Mouse (Mus musculus) hindbrain, embryonic 16.5 days (tissue): Measurements from ENCODE around the gene P2rx7. TPM values are rescaled to one million over a fixed set of nuclear protein-coding genes. Genes with fewer than 3 reads are reported as not detected.

ENCODE experiments used
- ATAC-seq: fragments of 200-750 bp; cut with Nextera tagmentation; 2 replicates; pipeline ENCODE4 v1.8.0; 2017; ENCODE audit warnings: moderate TSS enrichment, moderate library complexity
- H3K27ac ChIP-seq: fragments of 300-500 bp; sonication (generic); 2 replicates; pipeline ENCODE4 v1.5.1; 2014; ENCODE audit warnings: low read depth, mild to moderate bottlenecking, control low read depth, low read length, moderate library complexity
- H3K27me3 ChIP-seq: fragments of 300-500 bp; sonication (generic); replicated peaks from 2 replicates; pipeline ENCODE4 v1.6.1; 2014; ENCODE audit warnings: low read length; ENCODE audit not compliant: control insufficient read depth, insufficient read depth
- H3K36me3 ChIP-seq: fragments of 300-500 bp; sonication (generic); 2 replicates; pipeline ENCODE4 v1.6.1; 2014; ENCODE audit warnings: mild to moderate bottlenecking, low read length, moderate library complexity, mixed read lengths; ENCODE audit not compliant: control insufficient read depth, insufficient read depth
- H3K4me1 ChIP-seq: fragments of 300-500 bp; sonication (generic); 2 replicates; pipeline ENCODE4 v1.6.1; 2014; ENCODE audit warnings: low read depth, low read length; ENCODE audit not compliant: control insufficient read depth, insufficient read depth
- H3K4me2 ChIP-seq: fragments of 300-500 bp; sonication (generic); 2 replicates; pipeline ENCODE4 v1.6.1; 2014; ENCODE audit warnings: mild to moderate bottlenecking, low read length, control low read depth, moderate library complexity
- H3K4me3 ChIP-seq: fragments of 300-500 bp; sonication (generic); 2 replicates; pipeline ENCODE4 v1.5.1; 2014; ENCODE audit warnings: mild to moderate bottlenecking, low read length, control low read depth, moderate library complexity
- H3K9ac ChIP-seq: fragments of 300-500 bp; sonication (generic); 2 replicates; pipeline ENCODE4 v1.6.1; 2014; ENCODE audit warnings: low read depth, mild to moderate bottlenecking, control low read depth, low read length, moderate library complexity
- H3K9me3 ChIP-seq: fragments of 300-500 bp; sonication (generic); 2 replicates; pipeline ENCODE4 v1.6.1; 2014; ENCODE audit warnings: mild to moderate bottlenecking, low read length, moderate library complexity; ENCODE audit not compliant: control insufficient read depth
- WGBS: fragments of 180-500 bp; shearing (Covaris S2); extraction: QIAGEN DNeasy Blood & Tissue Kit; methylation state at CpG from one replicate; pipeline ENCODE4 v1.1.7; 2014; 5-methylcytosine and 5-hydroxymethylcytosine counted together
- polyA plus RNA-seq: library from polyadenylated mRNA; unstranded; fragments of >200 nt; fragmentation: Nextera tagmentation; extraction: Ambion mirVana; gene quantifications from 2 replicates; pipeline ENCODE4 v1.2.1, GENCODE M21; 2015

Gene P2rx7
- polyA plus RNA-seq, 1 experiment from 2014 or later, result 6.1 TPM

DNA sequence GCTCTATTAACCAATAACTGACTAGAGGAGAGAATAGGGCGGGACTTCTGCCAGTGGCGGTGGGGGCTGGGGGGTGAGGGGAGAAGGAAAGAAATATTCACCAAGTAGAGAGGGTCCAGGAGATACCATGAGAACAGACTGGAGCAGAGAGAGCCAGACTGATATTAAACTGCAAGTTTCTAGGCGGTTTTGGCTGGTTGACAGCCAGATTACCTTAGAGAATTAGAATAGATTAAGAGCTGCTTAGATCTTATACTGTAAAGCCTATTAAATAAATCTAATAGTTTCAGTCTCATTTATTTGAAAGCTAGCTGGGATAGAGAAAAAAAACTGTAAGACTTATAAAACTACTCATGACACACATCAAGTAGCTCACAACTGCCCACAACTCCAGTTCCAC lies 61.5 kb downstream of the P2rx7 start:
- H3K27ac ChIP-seq, result no peak overlapping the region
- H3K9me3 ChIP-seq, result no peaks in the 10 kb centered on the region
- H3K36me3 ChIP-seq, result no peaks in the 10 kb centered on the region
- H3K4me2 ChIP-seq, result no peak overlapping the region
- no peaks in the 10 kb centered on the region for H3K27me3 ChIP-seq
- H3K4me1 ChIP-seq, result peaks cover 11% of the 10 kb centered on the region
- no peak for ATAC-seq
- no peak overlapping the region for H3K4me3 ChIP-seq
- H3K9ac ChIP-seq, result no peak overlapping the region
- WGBS, result 78% methylated on average over 3 of the region's 3 CpGs

DNA sequence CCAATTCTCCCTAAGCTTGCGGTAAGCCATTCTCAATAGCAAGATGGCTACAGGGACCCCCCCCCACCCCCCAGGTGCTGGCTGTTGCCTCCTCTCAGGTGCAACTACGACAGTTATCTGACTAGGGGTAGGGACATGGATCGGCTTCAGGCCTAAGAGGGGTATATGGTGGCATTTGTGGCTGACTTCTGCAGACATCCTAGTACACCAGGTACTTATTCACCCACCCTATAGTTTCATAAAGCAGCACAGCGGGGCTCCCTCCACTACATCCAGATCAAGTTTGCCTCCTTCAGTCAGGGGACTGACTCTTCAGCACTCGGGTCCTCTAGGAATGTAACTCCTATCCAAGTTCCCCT lies 63.2 kb downstream of the P2rx7 start:
- WGBS, result 49% methylated on average over 5 of the region's 5 CpGs
- no peaks in the 10 kb centered on the region for H3K27me3 ChIP-seq
- H3K4me3 ChIP-seq, result peak overlapping the region; percentile 73
- peak overlapping the region; percentile 91 for H3K4me2 ChIP-seq
- peak overlapping the region; percentile 91 for H3K27ac ChIP-seq
- H3K9me3 ChIP-seq, result no peaks in the 10 kb centered on the region
- peaks cover 11% of the 10 kb centered on the region for H3K4me1 ChIP-seq
- H3K9ac ChIP-seq, result peak overlapping the region; percentile 89
- ATAC-seq, result peak; percentile 51
- no peaks in the 10 kb centered on the region for H3K36me3 ChIP-seq

DNA sequence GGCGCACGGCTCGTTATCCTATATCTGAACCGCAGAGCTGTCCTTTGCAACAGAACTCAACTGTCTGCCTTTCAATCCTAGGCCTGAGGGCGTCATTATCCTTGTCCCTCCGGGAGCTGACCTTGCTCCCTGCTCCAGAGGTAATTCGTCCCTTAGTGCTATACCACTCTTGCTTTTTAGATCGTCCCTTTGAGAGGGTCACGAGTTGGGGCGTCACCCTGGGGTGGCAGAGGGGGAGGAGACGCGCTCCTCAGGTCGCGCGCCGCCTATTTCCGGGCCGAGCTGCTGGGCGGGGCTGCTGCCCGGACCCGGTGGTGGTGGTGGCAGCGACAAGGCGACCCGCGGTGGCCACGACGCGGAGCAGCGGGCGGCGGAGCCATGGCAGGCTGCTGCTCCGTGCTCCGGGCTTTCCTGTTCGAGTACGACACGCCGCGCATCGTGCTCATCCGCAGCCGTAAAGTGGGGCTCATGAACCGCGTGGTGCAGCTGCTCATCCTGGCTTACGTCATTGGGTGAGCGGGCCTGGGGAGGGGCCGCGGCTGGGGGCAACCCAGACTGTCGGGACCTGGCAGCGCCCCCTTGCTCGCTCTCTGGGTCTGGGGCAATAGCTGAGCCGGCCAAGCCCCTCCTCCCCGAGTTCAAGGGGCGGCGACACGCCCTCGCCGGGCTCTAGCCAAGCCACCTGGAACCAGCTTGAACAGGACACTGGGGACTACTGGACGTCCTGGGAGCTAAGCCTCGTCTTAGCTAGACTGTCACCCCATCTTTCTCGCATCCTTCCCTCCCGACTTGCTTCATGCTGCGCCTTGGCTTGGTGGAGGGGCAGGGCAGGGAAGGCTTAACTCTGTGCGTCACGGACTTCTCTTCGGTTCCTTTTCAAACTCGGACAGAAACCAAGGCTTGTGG lies 63.8 kb downstream of the P2rx7 start, which contains the start of gene P2rx4:
Gene P2rx4 (plus strand): TSS at position 269 of the 906 bp plus-strand sequence.
- H3K9me3 ChIP-seq, result no peaks in the 10 kb centered on the region
- peaks cover 11% of the 10 kb centered on the region for H3K4me1 ChIP-seq
- H3K36me3 ChIP-seq, result no peaks in the 10 kb centered on the region
- peak within 1 kb of the TSS; percentile 89 for H3K9ac ChIP-seq
- H3K27me3 ChIP-seq, result no peaks in the 10 kb centered on the region
- peak within 1 kb of the TSS; percentile 91 for H3K4me2 ChIP-seq
- peak within 1 kb of the TSS; percentile 91 for H3K27ac ChIP-seq
- H3K4me3 ChIP-seq, result peak within 1 kb of the TSS; percentile 73
- under 1% methylated on average over 62 of the region's 66 CpGs for WGBS
- peak; percentile 92 for ATAC-seq

DNA sequence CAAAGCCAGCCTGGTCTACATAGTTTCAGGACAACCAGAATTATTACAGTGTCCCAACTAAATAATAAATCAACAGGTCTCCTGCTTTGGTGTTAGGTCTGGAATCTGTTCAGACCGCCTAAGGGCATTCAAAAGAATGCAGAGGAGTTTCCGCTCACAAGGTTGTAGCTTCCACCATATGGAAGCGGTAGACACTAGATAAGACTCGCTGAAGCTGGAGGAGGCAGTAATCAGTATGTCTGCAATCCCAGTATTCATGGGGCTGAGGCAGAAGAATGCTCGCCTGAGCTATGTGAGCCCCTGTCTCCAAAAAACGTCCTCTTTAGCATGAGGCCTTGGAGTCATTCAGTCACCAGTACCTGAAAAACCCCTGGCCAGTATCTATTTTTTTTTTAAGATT lies 65.1 kb downstream of the P2rx7 start:
- H3K36me3 ChIP-seq, result no peaks in the 10 kb centered on the region
- no peak overlapping the region for H3K9ac ChIP-seq
- peak overlapping the region; percentile 91; the same call in 1 of the 2 replicates for H3K4me2 ChIP-seq
- H3K27ac ChIP-seq, result no peak overlapping the region
- ATAC-seq, result no peak
- peaks cover 11% of the 10 kb centered on the region for H3K4me1 ChIP-seq
- no peaks in the 10 kb centered on the region for H3K27me3 ChIP-seq
- H3K4me3 ChIP-seq, result no peak overlapping the region
- WGBS, result 91% methylated on average over 6 of the region's 6 CpGs
- H3K9me3 ChIP-seq, result no peaks in the 10 kb centered on the region

DNA sequence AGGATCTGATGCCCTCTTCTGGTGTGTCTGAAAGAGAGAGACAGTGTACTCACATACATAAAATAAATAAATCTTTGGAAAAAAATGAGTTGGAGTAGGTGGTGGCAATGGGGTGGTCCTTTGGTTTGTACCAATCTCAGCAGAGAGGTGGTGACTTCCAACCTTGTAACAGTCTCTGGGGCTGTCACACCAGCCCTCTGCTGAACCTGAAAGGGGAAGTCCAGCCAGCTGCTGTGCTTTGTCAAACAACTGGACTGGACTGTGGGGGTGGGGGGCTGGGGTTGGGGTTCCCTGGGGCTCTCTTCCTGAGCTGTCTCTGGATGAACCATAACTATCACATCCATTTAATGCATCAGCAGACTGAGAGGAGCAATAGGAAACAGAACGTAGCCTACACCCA lies 72.0 kb downstream of the P2rx7 start:
- no peak overlapping the region for H3K4me2 ChIP-seq
- no peak overlapping the region for H3K9ac ChIP-seq
- H3K27ac ChIP-seq, result no peak overlapping the region
- no peak overlapping the region for H3K4me3 ChIP-seq
- no peak for ATAC-seq
- H3K36me3 ChIP-seq, result no peaks in the 10 kb centered on the region
- no peaks in the 10 kb centered on the region for H3K27me3 ChIP-seq
- H3K4me1 ChIP-seq, result no peaks in the 10 kb centered on the region
- no peaks in the 10 kb centered on the region for H3K9me3 ChIP-seq
- 74% methylated on average over 1 of the region's 1 CpGs for WGBS

DNA sequence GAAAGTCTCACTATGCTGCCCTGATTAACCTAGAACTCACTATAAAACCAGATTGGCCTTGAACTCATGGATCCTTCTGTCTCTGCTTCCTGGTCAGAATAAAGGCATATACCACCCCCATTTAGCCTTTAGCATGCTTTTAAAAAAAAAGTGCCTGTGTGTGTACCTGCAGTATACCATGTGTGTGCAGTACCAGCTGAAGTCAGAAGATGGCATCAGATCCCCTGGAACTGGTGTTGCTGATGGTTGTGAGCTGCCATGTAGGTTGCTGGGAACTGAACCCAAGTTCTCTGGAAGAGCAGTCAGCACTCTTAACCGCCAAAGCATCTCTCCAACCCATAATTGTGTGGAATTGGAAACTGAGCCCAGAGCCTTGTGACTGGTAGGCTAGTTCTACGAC lies 73.1 kb downstream of the P2rx7 start:
- H3K4me1 ChIP-seq, result no peaks in the 10 kb centered on the region
- H3K4me3 ChIP-seq, result no peak overlapping the region
- no peaks in the 10 kb centered on the region for H3K27me3 ChIP-seq
- ATAC-seq, result no peak
- H3K27ac ChIP-seq, result no peak overlapping the region
- no peak overlapping the region for H3K4me2 ChIP-seq
- WGBS, result 98% methylated on average over 2 of the region's 2 CpGs
- no peak overlapping the region for H3K9ac ChIP-seq
- H3K36me3 ChIP-seq, result no peaks in the 10 kb centered on the region
- H3K9me3 ChIP-seq, result no peaks in the 10 kb centered on the region

DNA sequence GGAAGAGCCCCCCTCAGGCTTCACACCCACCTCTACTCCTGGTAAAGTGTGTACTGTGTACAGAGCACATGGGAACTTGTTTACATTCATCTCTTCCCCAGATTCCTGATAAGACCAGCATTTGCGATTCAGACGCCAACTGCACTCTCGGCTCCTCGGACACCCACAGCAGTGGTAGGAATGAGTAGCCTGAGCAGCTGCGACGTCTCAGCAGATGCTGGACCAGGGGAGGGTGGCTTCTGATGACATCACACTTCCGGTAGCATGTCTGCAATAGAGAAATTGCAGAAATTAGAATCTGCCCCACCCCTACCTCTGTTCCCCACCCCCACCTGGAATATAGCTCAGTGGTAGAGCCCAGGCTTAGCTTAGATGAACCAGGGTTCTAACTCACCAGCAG lies 74.7 kb downstream of the P2rx7 start:
- Histone ChIP-seq H3K27me3 (no peaks in the 10 kb centered on the region), H3K9ac (no peak overlapping the region), H3K27ac (no peak overlapping the region), H3K9me3 (no peaks in the 10 kb centered on the region), H3K4me3 (no peak overlapping the region), H3K36me3 (no peaks in the 10 kb centered on the region), H3K4me1 (no peaks in the 10 kb centered on the region), H3K4me2 (no peak overlapping the region)
- no peak for ATAC-seq
- 87% methylated on average over 7 of the region's 7 CpGs for WGBS

DNA sequence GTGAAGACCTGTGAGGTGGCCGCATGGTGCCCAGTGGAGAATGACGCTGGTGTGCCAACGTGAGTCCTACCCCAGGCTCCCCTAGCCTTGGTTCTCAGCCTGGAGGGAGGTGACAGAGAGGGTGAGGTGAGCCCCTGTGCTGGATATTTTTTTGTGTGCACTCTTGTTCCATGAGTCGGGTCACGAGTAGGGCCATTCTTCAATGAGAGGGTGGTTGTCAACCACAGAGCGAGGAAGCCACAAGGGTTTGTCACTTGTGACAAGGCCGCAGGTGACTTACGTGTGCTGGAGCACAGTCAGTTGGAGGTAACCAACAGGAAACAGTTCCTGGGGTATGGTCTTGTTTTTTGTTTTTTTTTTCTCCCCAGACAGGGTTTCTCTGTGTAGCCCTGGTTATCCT lies 75.5 kb downstream of the P2rx7 start:
- Histone ChIP-seq H3K9ac (no peak overlapping the region), H3K9me3 (no peaks in the 10 kb centered on the region), H3K27me3 (no peaks in the 10 kb centered on the region), H3K36me3 (no peaks in the 10 kb centered on the region), H3K4me2 (no peak overlapping the region), H3K4me3 (no peak overlapping the region), H3K27ac (no peak overlapping the region), H3K4me1 (no peaks in the 10 kb centered on the region)
- no peak for ATAC-seq
- 94% methylated on average over 8 of the region's 8 CpGs for WGBS

DNA sequence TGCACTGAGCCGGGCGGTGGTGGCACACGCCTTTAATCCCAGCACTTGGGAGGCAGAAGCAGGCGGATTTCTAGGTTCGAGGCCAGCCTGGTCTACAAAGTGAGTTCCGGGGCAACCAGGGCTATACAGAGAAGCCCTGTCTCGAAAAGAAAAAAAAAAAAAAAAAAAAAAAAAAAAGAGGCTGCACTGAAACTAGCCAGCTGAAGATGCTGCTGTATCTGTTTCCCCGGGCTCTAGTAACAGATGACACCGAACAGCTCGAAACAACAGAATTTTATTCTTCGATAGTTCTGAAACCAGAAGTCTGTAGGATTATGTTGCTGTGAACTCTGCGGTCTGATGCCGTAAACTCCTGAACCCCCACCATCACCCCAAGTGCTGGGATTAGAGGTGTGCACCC lies 81.7 kb downstream of the P2rx7 start:
- Histone ChIP-seq H3K4me3 (no peak overlapping the region), H3K9ac (no peak overlapping the region), H3K4me2 (no peak overlapping the region), H3K4me1 (no peaks in the 10 kb centered on the region), H3K27me3 (no peaks in the 10 kb centered on the region), H3K27ac (no peak overlapping the region), H3K36me3 (no peaks in the 10 kb centered on the region), H3K9me3 (no peaks in the 10 kb centered on the region)
- WGBS, result 92% methylated on average over 13 of the region's 13 CpGs
- no peak for ATAC-seq
